Mouse (Mus musculus) left cerebral cortex, adult 11 months (tissue): ENCODE results near the gene Olfr131.
"Not testable (repeated sequence)": the region's sequence is repeated elsewhere in the genome, so short reads cannot be mapped to it uniquely, and the experiment has no call there.

Experiments used
- DNase-seq: peaks from one replicate; pipeline ENCODE4 v3.0.0; 2022; ENCODE audit warnings: low spot score

Olfr131 gene

DNA sequence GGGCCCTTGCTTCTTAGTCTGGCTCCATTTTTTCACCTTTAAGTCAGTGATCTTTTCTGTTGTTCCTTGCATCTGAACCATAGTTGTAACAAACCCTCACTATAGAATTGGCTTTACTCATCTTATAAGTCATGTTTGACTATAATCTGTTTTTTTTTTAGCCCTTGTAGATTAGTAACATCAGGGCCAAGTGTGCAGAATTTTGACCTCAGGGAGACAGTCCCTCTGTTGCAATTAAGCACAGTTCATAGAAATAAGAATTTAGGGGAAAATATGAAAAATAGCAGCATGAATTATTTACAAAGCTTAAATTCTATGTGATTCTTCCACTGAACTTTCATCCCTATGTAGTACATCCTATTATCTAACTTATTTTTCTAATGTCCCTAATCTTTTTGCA, at the start of gene Olfr131:
Gene Olfr131 (minus strand): TSS at position 101 of the 400 bp plus-strand sequence.
- no peak for DNase-seq

DNA sequence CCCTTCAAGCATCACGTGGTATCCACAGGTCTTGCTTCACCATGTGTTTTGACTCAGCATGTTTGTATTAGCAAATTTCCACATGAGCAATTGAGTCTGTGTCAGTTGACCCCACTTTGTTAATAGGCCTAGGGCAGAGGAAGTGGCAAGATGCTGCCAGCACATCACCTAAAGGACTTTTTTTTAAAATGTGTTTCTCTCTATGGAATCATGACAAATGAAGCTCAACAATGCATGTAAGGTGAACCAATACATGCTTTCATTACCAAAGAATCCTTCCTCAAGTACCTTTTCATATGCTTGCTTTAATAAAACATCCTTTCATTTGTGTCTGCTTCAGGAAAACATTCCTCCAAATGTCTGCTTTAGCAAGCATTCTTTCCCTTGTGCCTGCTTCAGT, 45.9 kb upstream of the Olfr131 start, which contains the start of gene Olfr132:
Gene Olfr132 (minus strand): TSS at position 101 of the 400 bp plus-strand sequence.
- DNase-seq, result no peak

DNA sequence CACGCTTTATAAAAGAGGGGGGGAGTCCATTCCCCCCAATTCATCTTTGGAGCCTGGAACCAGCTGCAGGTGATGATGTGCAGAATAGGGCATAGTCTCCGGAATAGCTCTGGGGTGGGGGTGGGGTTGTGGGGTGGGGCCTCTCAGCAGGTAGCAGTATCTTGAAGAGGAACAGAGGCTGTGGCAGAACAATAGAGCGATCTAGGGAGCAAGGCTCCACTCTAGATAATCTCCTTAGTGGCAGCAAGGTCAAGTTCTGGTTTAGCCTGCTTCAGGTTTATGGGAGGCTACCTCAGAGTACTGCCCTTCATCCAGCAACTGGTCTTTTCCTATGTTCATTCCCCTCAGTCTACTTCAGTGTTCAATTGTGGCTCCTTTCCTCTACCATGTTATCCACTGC, 36.9 kb upstream of the Olfr131 start:
- not testable (repeated sequence) for DNase-seq

DNA sequence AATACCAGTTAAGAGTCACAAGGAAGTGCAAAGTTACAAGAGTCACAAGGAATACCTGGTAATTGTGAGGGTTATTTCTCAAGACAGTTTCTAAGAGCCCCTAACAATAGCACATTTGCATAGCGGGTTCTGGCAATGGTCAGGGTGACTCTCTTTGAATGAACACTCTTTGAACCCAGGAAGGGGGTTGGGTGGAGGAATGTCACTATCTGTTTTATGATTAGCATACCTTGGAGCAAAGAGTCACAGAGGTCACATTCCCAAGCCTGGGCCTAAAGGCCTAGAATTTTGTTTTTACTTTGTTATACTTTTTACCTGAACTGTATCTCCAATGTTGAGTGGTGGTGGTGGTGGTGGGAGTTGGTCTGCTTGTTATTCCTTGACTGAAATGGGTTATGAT, 35.7 kb upstream of the Olfr131 start:
- DNase-seq, result not testable (repeated sequence)

DNA sequence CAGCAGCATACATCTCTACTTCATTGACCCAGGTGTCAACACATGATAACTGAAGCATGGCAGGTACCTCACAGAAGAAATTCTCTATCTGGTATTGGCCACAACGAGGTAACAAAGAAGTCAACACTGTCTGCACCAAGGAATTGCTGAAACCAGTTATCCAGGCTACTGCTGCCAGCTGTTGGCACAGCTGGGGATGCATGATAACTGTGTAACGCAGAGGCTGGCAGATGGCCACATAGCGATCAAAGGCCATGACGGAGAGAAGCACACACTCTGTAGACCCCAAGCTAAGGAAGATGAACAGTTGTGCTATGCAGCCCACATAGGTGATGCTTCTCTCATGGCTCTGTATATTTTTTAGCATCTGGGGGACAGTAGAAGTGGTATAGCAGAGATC, 6.1 kb downstream of the Olfr131 start:
- DNase-seq, result no peak

DNA sequence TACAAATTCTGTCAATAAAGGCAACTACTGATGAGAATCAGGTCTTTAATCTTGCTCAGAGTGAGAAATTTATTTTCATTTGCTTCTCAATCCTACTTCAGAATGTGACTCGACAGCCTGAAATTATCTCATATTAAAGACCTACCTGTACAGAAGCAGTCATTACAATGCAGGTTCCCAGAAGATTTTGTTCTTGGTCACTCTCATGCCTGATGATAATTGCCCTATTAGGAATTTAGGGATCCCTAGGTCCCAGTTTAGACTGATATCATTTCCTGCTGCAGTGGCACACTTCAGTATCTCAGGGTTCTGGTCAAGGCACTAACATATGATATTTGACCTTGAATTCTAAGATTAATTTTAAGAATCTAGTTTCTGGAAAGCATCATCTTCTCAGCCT, 24.9 kb downstream of the Olfr131 start, which contains the start of gene Olfr130:
Gene Olfr130 (plus strand): TSS at position 301 of the 400 bp plus-strand sequence.
- DNase-seq, result no peak

DNA sequence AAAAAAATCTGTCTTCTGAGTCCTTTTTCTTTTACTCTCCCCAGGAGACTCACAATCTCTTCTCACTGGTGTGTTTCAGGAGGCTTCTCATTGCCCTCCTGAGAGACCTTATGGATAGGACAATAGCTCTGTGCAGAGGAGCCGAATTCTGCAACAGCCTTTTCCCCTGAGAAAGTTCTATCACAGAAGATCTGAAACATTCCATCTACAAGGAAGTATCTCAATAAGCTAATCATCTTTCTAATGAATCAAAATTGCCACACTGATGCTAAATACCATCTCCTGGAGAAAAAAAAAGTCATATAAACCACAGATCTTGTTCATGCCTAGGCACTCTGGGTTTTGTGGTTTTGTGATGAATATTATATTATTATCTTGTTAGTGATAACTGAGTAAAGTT, 28.5 kb downstream of the Olfr131 start, which contains the start of gene Olfr129:
Gene Olfr129 (minus strand): TSS at position 101 of the 400 bp plus-strand sequence.
- no peak for DNase-seq
